Comparison of ENCODE assay signal across 7 mouse cellular contexts in genomic region chr6:128361901-128362300, GRCm38 (mm10). TPM values are rescaled to one million over a fixed set of nuclear protein-coding genes. Genes with fewer than 3 reads are reported as not detected.
DNase-seq lines count a peak whose midpoint lies in the region; ATAC-seq and TF ChIP-seq lines count a peak whose summit lies in the region.

No protein-coding gene starts in this region.

- no peaks in the 10 kb centered on the region for H3K9me3 ChIP-seq in liver, embryonic 11.5 days (ENCODE audit: control insufficient read depth, low read length)
- H3K9me3 ChIP-seq in stomach, embryonic 16.5 days (replicated peaks; ENCODE audit: control insufficient read depth, low read length) = no peaks in the 10 kb centered on the region

- ATAC-seq in erythroid progenitor cell, adult 5-6 weeks (replicated peaks; ENCODE audit: low FRiP score, poor library complexity, severe bottlenecking) = peak; percentile 28; the same call in 1 of the 2 replicates
- no peak for ATAC-seq in liver, embryonic 11.5 days (replicated peaks; ENCODE audit: low FRiP score)
- no peak for ATAC-seq in stomach, embryonic 16.5 days (ENCODE audit: insufficient read depth, low FRiP score)

- peak overlapping the region; percentile 93 for H3K9ac ChIP-seq in liver, embryonic 11.5 days (ENCODE audit: low read depth, low read length)
- peak overlapping the region; percentile 96 for H3K9ac ChIP-seq in stomach, embryonic 16.5 days (ENCODE audit: low read length)

- 0 out of 2 replicates have a peak, but pooled peaks cover 3% of the 10 kb centered on the region for H3K4me1 ChIP-seq in spleen, adult 2 months (ENCODE audit: control insufficient read depth, insufficient read depth, insufficient read length)
- peaks cover 10% of the 10 kb centered on the region for H3K4me1 ChIP-seq in liver, embryonic 11.5 days (replicated peaks; ENCODE audit: control insufficient read depth, insufficient read depth, low read length)
- peaks cover 22% of the 10 kb centered on the region for H3K4me1 ChIP-seq in stomach, embryonic 16.5 days (ENCODE audit: control insufficient read depth, insufficient read depth, low read length)

- peak overlapping the region; percentile 95 for H3K4me3 ChIP-seq in spleen, adult 2 months (ENCODE audit: extremely low read depth, insufficient read depth, insufficient read length)
- H3K4me3 ChIP-seq in liver, embryonic 11.5 days (ENCODE audit: low read depth, low read length) = peak overlapping the region; percentile 97
- H3K4me3 ChIP-seq in stomach, embryonic 16.5 days (replicated peaks; ENCODE audit: low read length) = peak overlapping the region; percentile 90

- TF ChIP-seq POLR2A in spleen, adult 2 months (IDR thresholded peaks at IDR 0.05; ENCODE audit: low read depth, low read length) = no peak

- no peak overlapping the region; the same call in 1 of the 2 replicates for H3K27ac ChIP-seq in spleen, adult 2 months (ENCODE audit: insufficient read depth, low read length)
- peak overlapping the region; percentile 95 for H3K27ac ChIP-seq in liver, embryonic 11.5 days (ENCODE audit: low read depth, low read length)
- H3K27ac ChIP-seq in stomach, embryonic 16.5 days (ENCODE audit: low read length) = peak overlapping the region; percentile 97

- 22% methylated on average over 9 of the region's 9 CpGs for WGBS in spleen, adult 2 months
- WGBS in liver, embryonic 11.5 days = 16% methylated on average over 9 of the region's 9 CpGs
- WGBS in stomach, embryonic 16.5 days = 14% methylated on average over 9 of the region's 9 CpGs

- DNase-seq in spleen, adult 2 months (ENCODE audit: low read depth in 1 of 2, low spot score in 2 of 2) = no peak
- DNase-seq in spleen, postnatal 36 days (ENCODE audit: low spot score in 2 of 2) = no peak
- DNase-seq in liver, embryonic 11.5 days (ENCODE audit: low spot score) = no peak
- DNase-seq in spleen, postnatal 4 days (ENCODE audit: low spot score in 2 of 2) = no peak
- no peak for DNase-seq in left cerebral cortex, postnatal 36 days (ENCODE audit: low spot score in 2 of 2)

- intact Hi-C loops in left cerebral cortex, postnatal 36 days (cut with DNase I) = loop anchor here (5.0 kb wide), 1 partner anchor 125 kb away; no protein-coding TSS in a partner anchor

- no peak for TF ChIP-seq CTCF in spleen, adult 2 months (IDR thresholded peaks at IDR 0.05; ENCODE audit: extremely low read depth, insufficient read depth, insufficient read length, insufficient replicate concordance)

- no peaks in the 10 kb centered on the region for H3K27me3 ChIP-seq in spleen, adult 2 months (ENCODE audit: control insufficient read depth, insufficient read depth, low read length)
- no peaks in the 10 kb centered on the region for H3K27me3 ChIP-seq in liver, embryonic 11.5 days (replicated peaks; ENCODE audit: control insufficient read depth, insufficient read depth, low read length)
- H3K27me3 ChIP-seq in stomach, embryonic 16.5 days (ENCODE audit: control insufficient read depth, insufficient read depth, low read length) = no peaks in the 10 kb centered on the region

- peak overlapping the region; percentile 64 for H3K4me2 ChIP-seq in liver, embryonic 11.5 days
- peak overlapping the region; percentile 62 for H3K4me2 ChIP-seq in stomach, embryonic 16.5 days (ENCODE audit: low read depth, low read length)

- H3K36me3 ChIP-seq in spleen, adult 2 months (ENCODE audit: control insufficient read depth, insufficient read depth, low read length) = peaks cover 5% of the 10 kb centered on the region; the same call in 1 of the 2 replicates
- peaks cover 26% of the 10 kb centered on the region for H3K36me3 ChIP-seq in liver, embryonic 11.5 days (ENCODE audit: control insufficient read depth, insufficient read depth, low read length)
- H3K36me3 ChIP-seq in stomach, embryonic 16.5 days (ENCODE audit: control insufficient read depth, insufficient read depth, low read length) = peaks cover 14% of the 10 kb centered on the region; the same call in 1 of the 2 replicates

RNA-seq across cellular contexts. Expression of gene Rhno1, which starts 0.8 kb away (rescaled TPM):
- polyA plus RNA-seq in spleen, adult 2 months (2012; rRNA removed) = 14.9 and 16.0 TPM in 2 replicates
- total RNA-seq in erythroid progenitor cell, adult 5-6 weeks (2015; ENCODE audit: low replicate concordance) = 141 and 176 TPM in 2 replicates
- total RNA-seq in erythroid progenitor cell, adult 5-6 weeks (2017; ENCODE audit: low replicate concordance) = 147 and 174 TPM in 2 replicates
- polyA plus RNA-seq in liver, embryonic 11.5 days (2014; fragmentation: Nextera tagmentation; extraction: Ambion mirVana) = 120 and 126 TPM in 2 replicates
- polyA plus RNA-seq in stomach, embryonic 16.5 days (2015; fragmentation: Nextera tagmentation; extraction: Ambion mirVana) = 86.6 and 93.2 TPM in 2 replicates
- total RNA-seq in left cerebral cortex, postnatal 36 days (2021) = 10 to 100 TPM; 17.8 TPM

RNA-seq across cellular contexts. Expression of gene Foxm1, which starts 0.9 kb away (rescaled TPM):
- 10.8 and 12.7 TPM in 2 replicates for polyA plus RNA-seq in spleen, adult 2 months (2012; rRNA removed)
- 131 and 194 TPM in 2 replicates for total RNA-seq in erythroid progenitor cell, adult 5-6 weeks (2015; ENCODE audit: low replicate concordance)
- 90.5 and 96.5 TPM in 2 replicates for total RNA-seq in erythroid progenitor cell, adult 5-6 weeks (2017; ENCODE audit: low replicate concordance)
- 34.2 and 38.3 TPM in 2 replicates for polyA plus RNA-seq in liver, embryonic 11.5 days (2014; fragmentation: Nextera tagmentation; extraction: Ambion mirVana)
- 24.3 and 26.4 TPM in 2 replicates for polyA plus RNA-seq in stomach, embryonic 16.5 days (2015; fragmentation: Nextera tagmentation; extraction: Ambion mirVana)
- 1 to 10 TPM; 1.2 TPM for total RNA-seq in left cerebral cortex, postnatal 36 days (2021)

RNA-seq across cellular contexts. Expression of gene Tulp3, which starts 6.2 kb away (rescaled TPM):
- polyA plus RNA-seq in spleen, adult 2 months (2012; rRNA removed) = 5.9 and 6.7 TPM in 2 replicates
- 0.84 and 2.9 TPM in 2 replicates for total RNA-seq in erythroid progenitor cell, adult 5-6 weeks (2015; ENCODE audit: low replicate concordance)
- total RNA-seq in erythroid progenitor cell, adult 5-6 weeks (2017; ENCODE audit: low replicate concordance) = 2.3 and 3.0 TPM in 2 replicates
- 9.5 and 10.1 TPM in 2 replicates for polyA plus RNA-seq in liver, embryonic 11.5 days (2014; fragmentation: Nextera tagmentation; extraction: Ambion mirVana)
- 13.8 TPM in 2 replicates for polyA plus RNA-seq in stomach, embryonic 16.5 days (2015; fragmentation: Nextera tagmentation; extraction: Ambion mirVana)
- 10 to 100 TPM; 14.3 to 21.9 TPM for total RNA-seq in left cerebral cortex, postnatal 36 days (2021)

RNA-seq across cellular contexts. Expression of gene Tex52, which starts 13.4 kb away (rescaled TPM):
- polyA plus RNA-seq in spleen, adult 2 months (2012; rRNA removed) = 0.05 TPM in 1 of 2 replicates, not detected in the other
- total RNA-seq in erythroid progenitor cell, adult 5-6 weeks (2015; ENCODE audit: low replicate concordance) = not detected in 2 replicates
- 1.9 and 6.4 TPM in 2 replicates for total RNA-seq in erythroid progenitor cell, adult 5-6 weeks (2017; ENCODE audit: low replicate concordance)
- polyA plus RNA-seq in liver, embryonic 11.5 days (2014; fragmentation: Nextera tagmentation; extraction: Ambion mirVana) = 0.14 TPM in 1 of 2 replicates, not detected in the other
- 0.21 TPM in 2 replicates for polyA plus RNA-seq in stomach, embryonic 16.5 days (2015; fragmentation: Nextera tagmentation; extraction: Ambion mirVana)
- total RNA-seq in left cerebral cortex, postnatal 36 days (2021) = 1 to 10 TPM; 1.1 TPM

RNA-seq across cellular contexts. Expression of gene Gm44596, which starts 13.4 kb away (rescaled TPM):
- polyA plus RNA-seq in spleen, adult 2 months (2012; rRNA removed) = not detected in 2 replicates
- total RNA-seq in erythroid progenitor cell, adult 5-6 weeks (2015; ENCODE audit: low replicate concordance) = not detected in 2 replicates
- not detected in 2 replicates for total RNA-seq in erythroid progenitor cell, adult 5-6 weeks (2017; ENCODE audit: low replicate concordance)
- polyA plus RNA-seq in liver, embryonic 11.5 days (2014; fragmentation: Nextera tagmentation; extraction: Ambion mirVana) = not detected in 2 replicates
- polyA plus RNA-seq in stomach, embryonic 16.5 days (2015; fragmentation: Nextera tagmentation; extraction: Ambion mirVana) = not detected in 2 replicates
- 1 to 10 TPM in 1 of 2 experiments, not detected in 1; 1.0 TPM for total RNA-seq in left cerebral cortex, postnatal 36 days (2021)
